Mouse (Mus musculus) left cerebral cortex, adult 9 months (tissue): ENCODE data around the gene Naglu.

Source experiments
- DNase-seq, 2 experiments: peaks; one replicate each; pipeline ENCODE4 v3.0.0; 2022; ENCODE audit warnings: low spot score in 2 of 2

The Naglu gene

DNA sequence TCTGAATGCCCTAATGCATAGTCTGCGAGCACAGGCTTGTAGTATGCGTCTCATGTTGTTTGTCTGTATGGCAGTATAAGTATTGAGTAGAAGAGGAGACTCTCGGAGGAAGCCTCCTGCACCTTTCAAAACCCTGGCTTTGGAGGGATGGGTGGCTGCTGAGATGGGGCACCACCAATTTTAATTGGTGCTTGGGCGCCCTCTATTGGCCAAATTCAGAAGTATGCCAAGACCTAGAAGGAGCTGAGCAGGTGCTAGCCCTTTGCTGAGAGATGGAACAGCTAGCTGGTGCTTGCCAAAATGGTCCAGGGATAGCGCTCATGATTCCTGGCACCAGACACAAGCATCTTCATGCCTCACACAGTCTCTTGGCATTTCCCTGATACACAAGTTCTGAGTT is 12.0 kb upstream of the Naglu start:
- DNase-seq: peak in 1 of 2 experiments; percentile 90

DNA sequence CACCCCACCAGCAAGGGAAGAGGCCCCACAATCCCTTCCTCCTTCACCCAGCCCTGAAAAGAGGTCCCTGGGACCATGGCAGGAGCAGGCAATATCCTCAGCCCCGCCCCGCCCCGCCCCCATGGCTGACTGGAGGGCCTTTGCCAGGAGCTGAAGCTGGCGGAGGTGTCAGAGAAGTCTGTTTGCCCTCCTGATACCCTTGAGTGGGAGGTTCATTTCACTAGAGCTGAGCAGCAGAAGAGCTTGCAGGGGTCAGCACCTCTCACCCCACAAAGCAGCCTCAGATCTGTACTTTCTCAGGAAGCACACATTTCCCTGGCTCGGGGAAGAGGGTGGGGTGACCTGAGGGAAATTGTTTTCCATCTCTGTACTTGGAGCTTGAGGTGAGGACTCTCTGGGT is 11.1 kb upstream of the Naglu start:
- no peak for DNase-seq

DNA sequence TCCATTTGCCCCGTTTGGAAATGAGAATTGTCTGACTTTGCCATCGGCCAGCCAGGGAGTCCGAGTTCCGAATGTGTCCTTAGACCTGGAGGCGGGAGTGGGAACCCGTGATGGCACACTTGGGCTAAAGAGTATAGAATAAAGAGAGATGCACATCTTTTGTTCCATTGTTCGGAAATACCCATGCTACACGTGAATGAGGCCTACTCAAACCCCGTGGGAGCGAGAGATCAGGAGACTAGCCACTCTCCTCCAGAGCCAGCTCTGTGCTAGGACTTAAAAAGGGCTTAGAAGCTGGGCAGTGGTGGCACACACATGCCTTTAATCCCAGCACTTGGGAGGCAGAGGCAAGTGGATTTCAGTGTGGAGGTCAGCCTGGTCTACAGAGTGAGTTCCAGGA is 10.3 kb upstream of the Naglu start:
- no peak for DNase-seq

DNA sequence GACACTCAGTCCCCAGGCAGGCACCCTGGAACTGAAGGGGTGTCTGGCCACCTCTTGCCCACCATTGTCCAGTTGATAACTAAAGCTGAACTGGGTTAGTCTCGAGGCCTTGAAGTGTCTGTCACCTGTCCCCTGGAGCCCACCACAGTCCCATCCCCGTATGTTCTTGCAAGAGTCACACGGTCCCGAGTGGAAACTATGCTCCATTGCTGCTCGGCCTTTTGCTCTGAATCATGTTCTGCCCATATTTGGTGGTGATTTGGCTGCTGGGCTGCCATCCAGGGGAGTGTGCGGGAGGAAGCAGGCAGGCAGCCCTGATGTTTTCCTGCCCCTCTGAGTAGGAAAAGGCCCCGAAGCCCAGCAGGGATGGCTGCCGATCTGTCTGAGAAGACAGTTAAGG is 9.7 kb upstream of the Naglu start:
- DNase-seq: peak in 1 of 2 experiments; percentile 63

DNA sequence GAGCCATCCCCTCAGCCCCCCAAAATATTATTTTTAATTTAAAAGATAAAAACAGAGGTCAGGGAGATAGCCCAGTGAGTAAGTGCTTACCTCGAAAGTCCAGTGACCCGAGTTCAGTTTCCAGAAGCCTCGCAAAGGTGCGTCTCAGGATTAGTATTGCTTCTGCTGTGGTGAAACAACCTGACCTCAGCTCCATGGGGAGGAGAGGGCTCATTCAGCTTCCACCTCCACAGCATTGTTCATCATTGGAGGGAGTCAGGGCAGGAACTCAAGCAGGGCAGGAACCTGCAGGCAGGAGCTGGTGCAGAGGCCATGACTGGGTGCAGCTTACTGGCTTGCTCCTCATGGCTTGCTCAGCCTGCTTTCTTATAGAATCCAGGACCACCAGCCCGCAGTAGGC is 8.8 kb upstream of the Naglu start:
- no peak for DNase-seq

GRCm38 (mm10) chr11:101062165-101062884 is 7.5 kb upstream of the Naglu start:
- no peak for DNase-seq

DNA sequence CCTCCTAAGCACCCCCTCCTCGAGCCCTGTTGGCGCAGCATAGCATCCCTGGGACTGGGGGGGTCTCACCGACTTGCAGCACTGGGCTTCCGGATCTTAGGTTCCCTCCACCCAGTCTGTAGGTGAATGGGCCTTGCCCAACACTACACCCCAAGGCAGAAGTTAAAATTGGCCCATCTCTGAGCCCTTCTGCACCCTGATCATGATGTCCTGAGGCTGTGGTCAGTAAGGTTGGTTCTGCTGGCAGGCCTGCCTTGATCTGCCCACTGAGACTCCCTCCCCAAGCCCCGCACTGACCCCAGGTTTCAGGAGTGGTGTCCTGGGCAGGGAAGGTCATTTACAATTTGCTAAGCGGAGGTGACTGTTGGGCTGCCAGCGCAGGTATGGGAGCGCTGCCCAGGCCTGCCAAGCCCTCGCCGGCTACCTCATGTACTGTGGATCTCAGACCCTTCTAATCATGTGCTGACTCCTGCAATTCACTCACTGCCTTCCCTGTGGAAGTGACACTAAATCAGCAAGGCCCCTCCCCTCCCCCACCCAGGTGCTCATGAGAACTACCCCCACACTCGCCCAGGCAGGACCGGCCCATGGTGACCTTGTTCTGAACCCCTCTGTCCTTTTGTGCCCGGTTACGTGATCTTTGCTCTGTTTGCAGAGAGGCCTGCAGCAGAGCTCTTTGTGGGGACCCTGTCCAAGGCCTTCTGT is 6.7 kb upstream of the Naglu start:
- DNase-seq: no peak

- no peak for DNase-seq
These were observed 6.0 kb upstream of the Naglu start for GRCm38 (mm10) chr11:101063676-101064327.

- DNase-seq: no peak
These were observed 5.3 kb upstream of the Naglu start for GRCm38 (mm10) chr11:101064462-101064861.

DNA sequence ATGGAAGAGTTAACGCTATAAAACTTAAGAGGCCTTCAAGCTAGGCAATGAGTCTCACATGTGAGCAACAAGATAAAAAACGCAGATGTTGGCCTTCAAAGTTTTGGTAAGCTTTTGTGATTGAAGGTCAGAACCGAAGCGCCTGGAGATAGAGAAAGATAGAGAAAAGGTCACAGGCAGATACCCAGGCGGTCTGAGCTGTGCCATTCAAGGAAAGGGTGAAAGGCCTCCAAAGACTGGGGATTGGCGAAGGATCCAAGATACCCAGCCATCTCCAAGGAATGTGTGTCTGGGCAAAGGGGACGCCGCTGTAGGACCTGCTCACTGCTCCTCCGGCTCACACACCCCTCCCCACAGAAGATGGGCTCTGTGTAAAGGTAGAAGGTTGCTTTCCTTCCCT is 4.8 kb upstream of the Naglu start:
- no peak for DNase-seq

GRCm38 (mm10) chr11:101066549-101067412 is 3.0 kb upstream of the Naglu start:
- DNase-seq: peak in 1 of 2 experiments; percentile 81

GRCm38 (mm10) chr11:101070189-101070527 is 346 bp downstream of the Naglu start:
- DNase-seq: no peak

DNA sequence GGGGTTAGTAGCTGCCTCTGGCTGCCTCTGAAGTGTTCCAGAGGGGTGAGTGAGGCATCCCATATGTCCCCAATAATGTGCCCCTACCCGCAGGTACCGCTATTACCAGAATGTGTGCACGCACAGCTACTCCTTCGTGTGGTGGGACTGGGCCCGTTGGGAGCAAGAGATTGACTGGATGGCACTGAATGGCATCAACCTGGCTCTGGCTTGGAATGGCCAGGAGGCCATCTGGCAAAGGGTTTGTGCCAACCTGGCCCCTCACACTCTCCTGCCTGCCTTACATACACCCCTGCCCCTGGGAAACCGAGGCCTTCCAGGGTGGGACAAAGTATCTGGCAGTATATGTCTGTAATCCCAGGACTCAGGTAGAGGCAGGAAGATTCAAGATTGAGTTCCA is 1.2 kb downstream of the Naglu start:
- no peak for DNase-seq

DNA sequence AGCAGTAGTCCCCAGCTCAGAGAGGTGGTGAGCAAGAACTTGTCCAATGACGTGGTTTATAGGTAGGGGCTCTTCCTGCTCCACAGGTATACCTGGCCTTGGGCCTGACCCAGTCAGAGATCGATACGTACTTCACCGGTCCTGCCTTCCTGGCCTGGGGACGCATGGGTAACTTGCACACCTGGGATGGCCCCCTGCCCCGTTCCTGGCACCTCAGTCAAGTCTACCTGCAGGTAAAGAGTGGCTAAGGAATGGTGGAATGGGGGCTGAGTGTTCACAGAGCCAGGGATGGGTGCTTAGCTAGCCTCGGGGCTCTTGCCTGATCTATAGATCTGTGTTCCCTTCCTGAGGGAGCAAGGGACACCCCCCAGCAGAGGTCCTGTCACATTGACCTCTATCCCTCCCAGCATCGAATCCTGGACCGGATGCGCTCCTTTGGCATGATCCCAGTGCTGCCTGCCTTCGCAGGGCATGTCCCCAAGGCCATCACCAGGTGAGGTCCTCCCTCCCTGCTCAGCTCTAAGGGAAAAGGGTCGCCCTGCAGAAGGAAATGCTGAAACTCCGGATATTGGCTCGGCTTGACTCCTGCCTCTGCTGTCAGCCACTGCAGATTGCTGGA is 2.1 kb downstream of the Naglu start:
- no peak for DNase-seq

DNA sequence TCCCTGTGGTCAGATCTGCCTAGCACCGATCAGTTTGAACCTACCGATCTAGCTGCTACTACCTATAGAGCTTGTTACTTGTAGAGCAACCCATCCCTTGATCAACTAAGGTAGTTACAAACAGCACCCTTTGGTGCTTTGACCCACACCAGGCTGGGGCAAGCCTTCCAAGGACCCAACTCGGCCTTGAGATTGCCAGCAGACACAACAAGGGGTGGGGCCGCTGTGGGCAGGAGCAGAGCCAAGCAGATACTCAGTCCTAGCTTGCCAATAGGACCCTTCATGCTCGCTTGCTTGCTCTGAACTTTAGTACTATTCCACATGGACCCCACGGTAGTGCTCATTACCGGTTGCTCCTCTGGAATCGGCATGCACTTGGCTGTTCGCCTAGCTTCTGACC is 8.3 kb downstream of the Naglu start, which contains the start of gene Hsd17b1:
Gene Hsd17b1, plus strand, starts transcription at position 291 of the 400 bp plus-strand sequence.
- no peak for DNase-seq

DNA sequence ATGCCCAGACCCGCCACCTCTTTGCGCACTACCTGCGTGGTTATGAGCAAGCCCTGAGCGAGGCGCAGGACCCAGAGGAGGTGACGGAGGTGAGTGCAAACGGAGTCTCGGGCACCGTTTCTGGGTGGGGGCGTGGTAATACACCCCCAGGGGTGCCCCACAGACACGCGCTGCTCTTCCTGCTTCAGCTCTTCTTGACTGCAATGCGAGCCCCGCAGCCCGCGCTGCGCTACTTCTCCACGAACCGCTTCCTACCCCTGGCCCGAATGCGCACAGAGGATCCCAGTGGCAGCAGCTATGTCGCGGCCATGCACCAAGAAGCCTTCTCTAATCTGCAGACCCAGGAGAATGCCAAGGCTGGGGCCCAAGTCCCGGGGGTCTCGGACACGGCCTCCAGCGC is 9.9 kb downstream of the Naglu start:
- DNase-seq: no peak

DNA sequence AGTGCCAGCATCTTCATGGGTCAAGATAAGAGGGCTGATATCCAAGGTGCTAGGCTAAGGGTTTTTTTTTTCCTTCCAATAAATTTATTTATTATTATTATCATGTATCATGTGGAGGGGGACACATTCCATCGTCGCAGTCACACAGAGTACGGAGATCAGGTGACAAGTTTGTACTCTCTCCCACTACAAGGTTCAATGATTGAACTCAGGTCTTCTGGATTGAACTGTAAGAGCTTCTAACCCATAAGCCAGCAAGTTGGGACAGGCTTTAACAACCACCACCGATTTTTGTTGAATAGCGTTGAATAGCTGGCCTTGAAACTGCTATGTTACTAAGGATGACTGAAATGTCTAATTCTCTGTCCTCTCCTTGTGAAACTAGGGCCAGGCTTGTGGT is 10.6 kb downstream of the Naglu start:
- DNase-seq: no peak

GRCm38 (mm10) chr11:101081659-101082058 is 11.8 kb downstream of the Naglu start:
- no peak for DNase-seq

DNA sequence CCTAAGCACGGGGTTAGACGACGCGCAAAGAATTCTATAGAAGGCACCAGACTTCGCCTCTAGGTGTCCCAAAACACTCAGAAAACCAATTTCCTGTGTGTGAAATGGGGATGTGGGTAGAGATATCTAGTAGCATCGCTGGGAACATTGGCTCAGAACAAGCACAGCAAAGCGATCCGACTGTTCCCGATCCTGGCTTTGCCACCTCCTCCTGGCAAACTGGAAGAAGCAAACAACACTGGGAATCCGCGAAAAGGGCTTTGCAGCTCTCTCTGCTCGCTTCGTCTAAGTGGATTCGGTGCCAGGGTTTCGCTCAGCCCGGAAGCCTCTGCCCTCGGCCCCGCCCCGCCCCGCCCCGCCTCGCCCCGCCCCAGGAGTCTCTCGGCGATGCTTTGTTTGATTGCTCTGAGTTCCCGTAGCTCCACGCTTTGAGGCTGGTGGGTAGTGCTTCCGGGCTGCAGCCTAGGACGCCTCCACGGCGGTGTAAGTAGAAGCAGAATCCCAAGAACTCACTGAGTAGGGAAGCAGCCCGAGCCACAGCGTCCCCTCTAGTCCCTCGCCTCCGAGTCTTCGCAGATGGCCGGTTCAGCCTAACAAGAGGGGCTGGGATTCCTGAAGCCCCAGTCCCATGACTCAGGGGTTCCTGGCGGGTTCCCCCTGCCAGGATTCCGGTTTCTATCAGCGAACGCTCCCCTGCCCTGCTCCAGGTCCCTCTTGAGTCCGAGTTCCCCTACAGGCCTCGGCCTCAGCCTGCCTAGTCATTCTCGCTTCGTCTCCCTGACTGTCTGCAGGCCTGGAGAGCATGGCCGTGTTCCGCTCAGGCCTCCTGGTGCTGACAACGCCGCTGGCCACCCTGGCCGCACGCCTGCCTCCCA is 12.6 kb downstream of the Naglu start, which contains the start of gene Coasy:
Gene Coasy, plus strand, starts transcription at position 358 of the 875 bp plus-strand sequence.
- DNase-seq: peak; percentile 78 to 85

DNA sequence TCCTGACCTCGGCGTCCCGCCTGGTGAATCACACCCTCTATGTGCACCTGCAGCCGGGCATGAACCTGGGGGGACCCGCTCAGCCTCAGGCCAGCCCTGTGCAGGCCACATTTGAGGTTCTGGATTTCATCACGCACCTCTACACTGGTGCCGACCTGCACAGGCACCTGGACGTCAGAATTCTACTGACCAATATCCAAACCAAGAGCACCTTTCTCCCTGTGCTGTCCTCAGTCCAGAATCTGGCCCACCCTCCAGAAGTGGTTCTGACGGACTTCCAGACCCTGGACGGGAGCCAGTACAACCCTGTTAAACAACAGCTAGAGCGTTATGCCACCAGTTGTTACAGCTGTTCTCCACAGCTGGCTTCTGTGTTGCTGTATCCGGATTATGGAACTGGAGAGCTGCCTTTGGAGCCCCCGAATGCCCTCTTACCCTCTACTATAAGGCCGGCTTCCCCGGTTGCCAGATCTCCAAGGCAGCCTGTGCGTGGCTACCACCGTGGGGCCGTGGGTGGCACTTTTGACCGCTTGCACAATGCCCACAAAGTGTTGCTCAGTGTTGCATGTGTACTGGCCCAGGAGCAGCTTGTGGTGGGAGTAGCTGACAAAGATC is 13.4 kb downstream of the Naglu start:
- DNase-seq: no peak
